Mouse (Mus musculus) mature B cell (primary cell): Measurements from ENCODE around the gene Fam71f1.

Source experiments
- in situ Hi-C: fragments of 300-500 bp; cut with MboI; formaldehyde crosslinking; loops from 2 replicates; pipeline ENCODE4 v1.14.3; 2019

The Fam71f1 gene

GRCm38 (mm10) chr6:29318879-29319278 lies at the start of gene Fam71f1:
Gene Fam71f1 (plus strand): TSS chr6:29319140.
- in situ Hi-C loops = no loop called here

GRCm38 (mm10) chr6:29270961-29271360 lies 48.0 kb upstream of the Fam71f1 start:
- in situ Hi-C loops = no loop called here

- in situ Hi-C loops = no loop called here
Measured at GRCm38 (mm10) chr6:29272312-29273072, 46.4 kb upstream of the Fam71f1 start, which contains the start of gene Hilpda. Gene Hilpda (plus strand): TSS chr6:29272488.

- in situ Hi-C loops = loop anchor here (5.0 kb wide), 1 partner anchor 34 kb away; no protein-coding TSS in a partner anchor
Measured at GRCm38 (mm10) chr6:29276746-29277145, 42.2 kb upstream of the Fam71f1 start.

- in situ Hi-C loops = loop anchor here (5.0 kb wide), 1 partner anchor 36 kb away; no protein-coding TSS in a partner anchor
Measured at GRCm38 (mm10) chr6:29278513-29279267, 40.2 kb upstream of the Fam71f1 start.

DNA sequence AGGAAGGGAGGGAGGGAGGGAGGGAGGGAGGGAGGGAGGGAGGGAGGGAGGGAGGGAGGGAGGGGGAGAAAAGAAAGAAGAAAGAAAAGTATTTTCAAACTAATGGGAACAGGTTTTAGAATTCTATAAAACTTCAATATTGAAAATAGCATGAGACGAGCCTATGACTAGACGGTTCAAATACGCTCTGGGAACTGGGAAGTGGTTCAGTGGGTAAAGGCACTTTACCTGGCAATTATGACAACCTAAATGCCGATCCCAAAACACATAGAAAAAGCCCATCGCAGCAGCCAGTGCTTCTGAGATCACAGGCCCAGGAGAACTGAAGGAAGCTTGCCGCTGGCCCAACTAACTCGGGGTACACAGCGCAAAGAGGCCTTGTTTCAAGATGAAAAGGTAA lies 39.6 kb upstream of the Fam71f1 start, which contains the start of gene Fam71f2:
Fam71f2 (plus strand) TSS at position 301 of the 400 bp plus-strand sequence.
- in situ Hi-C loops = loop anchor here (5.0 kb wide), 1 partner anchor 37 kb away; no protein-coding TSS in a partner anchor

GRCm38 (mm10) chr6:29280671-29281070 lies 38.3 kb upstream of the Fam71f1 start:
- in situ Hi-C loops = no loop called here

DNA sequence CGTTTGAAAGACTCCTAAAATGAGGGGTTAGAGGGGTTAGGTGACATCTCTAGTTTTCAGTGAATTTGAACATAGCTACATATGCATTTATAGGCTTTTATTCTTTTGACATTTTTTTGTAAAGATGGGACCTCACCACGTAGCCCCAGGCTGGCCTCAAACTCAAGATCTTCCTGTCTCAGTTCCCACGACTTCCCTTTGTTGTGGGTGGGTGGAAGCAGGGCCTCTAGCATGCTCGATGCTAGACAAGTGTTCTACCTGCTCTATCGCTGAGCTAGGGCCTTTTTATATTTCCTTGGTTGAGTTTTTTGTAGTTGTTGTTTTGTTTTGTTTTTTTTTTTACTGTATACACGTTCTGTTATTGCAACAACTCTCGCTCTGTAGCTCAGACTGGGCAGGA lies 32.1 kb upstream of the Fam71f1 start:
- in situ Hi-C loops = no loop called here

GRCm38 (mm10) chr6:29287481-29287880 lies 31.5 kb upstream of the Fam71f1 start:
- in situ Hi-C loops = no loop called here

DNA sequence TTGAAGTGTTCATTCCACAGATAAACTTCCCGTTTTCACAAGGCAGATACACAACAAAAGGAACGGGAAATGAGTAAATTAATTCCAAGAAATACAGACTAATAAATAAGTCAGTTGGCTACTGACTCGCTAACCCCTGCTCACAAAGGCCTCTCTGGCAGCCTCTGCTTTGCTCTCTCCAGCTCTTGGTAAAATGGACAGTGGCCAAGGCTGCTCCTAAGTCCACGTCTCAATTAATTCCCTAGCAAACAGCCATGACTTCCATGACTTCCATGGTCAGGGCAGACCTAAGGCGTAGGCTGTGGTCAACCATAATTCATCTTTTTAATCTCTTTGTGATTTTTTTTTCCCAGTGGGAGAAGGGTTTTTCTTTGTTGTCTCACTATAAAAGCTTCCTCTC lies 31.0 kb upstream of the Fam71f1 start:
- in situ Hi-C loops = no loop called here

DNA sequence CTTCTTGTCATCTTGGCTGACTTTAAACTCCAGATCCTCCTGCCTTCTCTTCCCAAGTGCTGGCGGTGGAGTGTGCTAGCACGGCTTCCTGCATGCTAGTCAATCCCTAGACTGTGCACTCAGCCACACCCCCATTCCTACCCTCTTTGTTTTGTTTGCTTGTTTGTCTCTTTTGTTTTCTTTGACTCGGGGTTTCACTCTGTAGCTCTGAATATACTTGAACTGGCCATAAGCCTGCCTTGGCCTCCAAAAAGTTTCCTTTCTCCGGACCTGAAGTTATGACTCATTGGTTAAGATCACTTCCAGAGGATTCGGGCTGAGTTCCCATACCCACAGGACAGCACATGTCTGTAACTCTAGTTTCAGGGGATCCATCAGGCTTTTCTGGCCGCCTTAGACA lies 30.3 kb upstream of the Fam71f1 start:
- in situ Hi-C loops = no loop called here

DNA sequence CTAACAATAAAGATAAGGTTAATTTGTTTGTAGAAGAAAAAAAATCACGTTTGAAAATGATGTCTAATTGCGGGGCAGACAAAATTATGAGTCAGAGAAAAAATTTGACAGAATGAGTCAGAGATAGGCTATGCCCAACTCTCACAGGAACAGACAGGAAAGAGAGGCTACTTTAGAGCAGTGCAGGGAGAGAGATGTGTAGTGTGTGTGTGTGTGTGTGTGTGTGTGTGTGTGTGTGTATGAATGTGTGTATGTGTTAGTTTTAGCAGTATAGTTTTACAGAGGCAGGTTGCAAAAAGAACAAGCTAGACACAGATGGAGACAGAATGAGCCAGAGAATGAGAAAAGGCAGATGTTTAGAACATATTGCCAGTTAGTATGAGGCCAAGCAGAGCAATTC lies 19.8 kb upstream of the Fam71f1 start:
- in situ Hi-C loops = no loop called here

DNA sequence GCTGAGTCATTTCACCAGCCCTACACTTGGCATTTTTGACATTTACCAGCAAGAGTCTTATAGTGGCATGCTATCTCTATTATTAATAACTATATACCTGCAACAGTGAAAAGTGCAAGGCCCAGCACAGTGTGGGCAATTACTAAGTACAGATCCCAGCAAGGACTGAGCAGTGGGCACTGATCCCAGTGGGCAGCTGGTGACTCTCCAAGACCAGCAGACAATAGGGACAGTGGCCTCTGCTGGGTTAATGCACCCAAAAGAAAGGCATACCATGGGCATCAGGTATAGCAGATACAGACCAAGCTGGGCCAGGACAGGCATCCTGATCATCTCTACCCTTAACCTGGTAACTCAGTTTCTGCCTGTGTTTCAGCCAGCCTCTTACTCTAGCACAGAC lies 15.7 kb upstream of the Fam71f1 start:
- in situ Hi-C loops = no loop called here

DNA sequence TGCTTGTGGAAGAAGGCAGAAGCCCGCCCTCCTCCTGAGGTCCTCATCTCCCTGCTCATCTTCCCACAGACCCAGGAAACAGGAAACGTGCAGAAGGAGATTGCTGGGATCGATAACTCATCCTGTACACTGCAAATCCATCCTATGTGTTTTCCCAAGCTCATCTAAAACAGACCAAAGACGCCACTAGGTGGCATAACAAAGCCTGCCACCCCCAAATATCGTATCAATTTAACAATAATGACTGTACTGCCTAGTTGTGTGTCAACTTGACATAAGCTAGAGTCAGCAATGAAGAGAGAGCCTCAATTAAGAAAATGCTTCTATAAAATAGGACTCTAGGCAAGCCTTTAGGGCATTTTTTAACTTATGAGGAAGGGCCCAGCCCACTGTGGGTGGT lies 15.2 kb upstream of the Fam71f1 start:
- in situ Hi-C loops = no loop called here

GRCm38 (mm10) chr6:29305462-29305861 lies 13.5 kb upstream of the Fam71f1 start:
- in situ Hi-C loops = no loop called here

DNA sequence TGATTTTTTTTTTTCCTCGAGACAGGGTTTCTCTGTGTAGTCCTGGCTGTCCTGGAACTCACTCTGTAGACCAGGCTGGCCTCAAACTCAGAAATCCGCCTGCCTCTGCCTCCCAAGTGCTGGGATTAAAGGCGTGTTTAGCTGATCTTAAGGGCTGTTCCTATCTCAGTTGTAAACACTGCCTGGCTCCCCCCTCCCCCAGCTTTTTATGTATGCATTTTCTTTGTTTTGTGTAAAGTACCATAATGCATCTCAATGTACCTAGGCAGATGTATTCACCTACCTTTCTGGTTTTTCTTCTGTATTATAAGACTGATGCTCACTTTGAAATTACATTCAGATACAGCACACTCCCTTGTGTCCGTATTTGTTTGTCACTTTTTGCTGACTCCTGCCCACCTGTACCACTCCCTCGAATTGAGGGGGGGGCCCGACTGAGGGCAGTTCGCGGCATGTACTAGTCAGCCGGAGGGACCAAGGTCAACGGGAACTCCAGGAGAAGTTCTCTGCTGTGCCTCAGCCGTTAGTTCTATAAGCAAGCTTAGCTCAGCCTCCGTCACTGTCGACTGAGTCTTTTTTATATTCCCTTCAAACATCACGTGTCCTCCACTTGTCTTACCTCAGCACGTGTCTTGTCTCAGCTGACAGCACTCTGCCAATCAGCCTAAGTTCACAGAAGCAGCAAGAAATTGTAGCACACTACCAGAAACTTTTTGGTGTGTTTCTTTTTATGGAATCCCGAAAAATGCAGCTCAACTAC lies 9.9 kb upstream of the Fam71f1 start:
- in situ Hi-C loops = no loop called here

DNA sequence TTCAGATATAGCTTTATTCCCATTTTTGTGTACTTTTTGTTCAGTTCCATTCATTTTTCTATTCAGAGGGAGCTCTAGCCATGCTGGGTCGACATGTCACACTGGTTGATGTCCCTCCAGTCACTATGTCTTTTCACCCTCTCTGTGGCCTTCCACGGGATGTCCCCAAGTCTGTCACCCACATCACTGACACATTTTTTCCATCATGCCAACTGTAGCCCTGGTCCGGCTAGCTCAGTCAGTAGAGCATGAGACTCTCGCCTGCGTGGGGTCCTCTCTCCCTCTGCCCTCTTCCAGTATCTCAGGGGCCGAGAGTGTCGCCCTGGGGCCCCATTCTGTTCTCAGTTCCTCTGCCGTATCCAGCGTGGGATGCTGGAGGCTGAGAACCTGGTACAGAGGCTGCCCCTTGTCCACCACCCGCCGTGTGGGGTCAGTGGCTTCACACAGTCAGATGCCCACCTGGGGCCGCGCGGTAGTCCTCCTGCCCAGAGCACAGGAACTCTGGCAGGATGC lies 5.2 kb upstream of the Fam71f1 start:
- in situ Hi-C loops = no loop called here

GRCm38 (mm10) chr6:29317286-29317685 lies 1.7 kb upstream of the Fam71f1 start:
- in situ Hi-C loops = no loop called here

DNA sequence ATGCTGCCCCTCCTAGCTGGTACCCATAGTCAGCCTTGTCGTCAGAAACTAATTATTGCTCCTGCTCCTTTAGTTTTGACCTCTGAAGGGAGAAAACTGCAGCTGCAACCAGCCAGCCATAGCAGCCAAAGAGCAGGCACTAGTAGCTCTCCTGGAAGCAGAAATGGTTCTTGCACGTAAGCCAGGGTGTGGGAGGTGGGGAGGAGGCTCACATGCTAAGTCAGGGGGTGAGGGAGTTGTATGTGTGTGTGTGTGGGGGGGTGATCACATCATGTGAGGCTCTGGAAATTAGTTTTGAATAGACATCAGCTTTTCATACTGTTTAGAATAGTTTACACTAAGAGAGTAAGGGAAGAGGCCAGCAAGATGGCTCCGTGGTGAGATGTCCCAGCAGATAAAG lies 999 bp upstream of the Fam71f1 start:
- in situ Hi-C loops = no loop called here

- in situ Hi-C loops = no loop called here
Measured at GRCm38 (mm10) chr6:29321586-29321985, 2.6 kb downstream of the Fam71f1 start.

GRCm38 (mm10) chr6:29322147-29322546 lies 3.2 kb downstream of the Fam71f1 start:
- in situ Hi-C loops = no loop called here

- in situ Hi-C loops = no loop called here
Measured at GRCm38 (mm10) chr6:29322735-29323134, 3.8 kb downstream of the Fam71f1 start.
